8 mouse cellular contexts compared by ENCODE assay signal in the genomic region with DNA sequence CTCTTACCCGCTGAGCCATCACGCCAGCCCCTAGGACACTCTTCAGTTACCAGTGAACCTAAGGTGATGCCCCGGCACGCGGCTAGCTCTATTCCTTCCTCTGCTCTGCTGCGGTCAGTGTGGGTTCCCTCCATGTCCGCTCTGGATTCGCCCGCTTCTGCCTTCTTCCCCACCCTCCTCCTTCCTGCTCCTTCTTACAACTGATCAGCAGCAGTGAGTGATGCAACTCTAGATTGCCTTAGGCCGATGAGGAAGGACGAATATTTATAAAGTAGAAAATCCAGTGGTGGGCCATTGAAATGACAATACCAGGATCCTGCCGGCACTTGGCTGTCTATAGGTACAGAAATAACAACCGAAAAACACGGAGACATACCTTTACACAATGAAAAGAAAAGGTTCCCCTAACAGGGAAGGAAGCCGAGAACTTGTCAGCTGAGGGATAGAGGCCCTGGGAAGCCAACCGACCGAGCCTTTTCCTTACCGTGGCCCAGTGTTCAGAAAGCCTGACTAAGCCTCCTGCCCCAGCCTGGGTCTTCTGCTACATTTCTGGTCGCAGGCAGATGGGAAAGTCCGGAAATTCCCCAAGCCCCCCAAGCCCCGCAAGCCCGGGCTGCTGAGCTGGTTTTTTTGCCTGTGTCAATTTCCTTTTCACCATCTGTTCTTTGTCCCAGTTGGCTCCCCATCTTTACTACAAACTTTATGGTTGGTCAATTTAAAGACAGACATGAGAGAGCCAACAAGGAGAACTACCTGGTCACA. TPM values are rescaled to one million over a fixed set of nuclear protein-coding genes. Genes with fewer than 3 reads are reported as not detected.
A peak's percentile ranks its signal among the peaks of the same experiment; 100 is the strongest.
DNase-seq lines count a peak whose midpoint lies in the region; ATAC-seq and TF ChIP-seq lines count a peak whose summit lies in the region.

No protein-coding gene starts in this region.

- ATAC-seq in heart, embryonic 13.5 days (ENCODE audit: extremely low read depth, insufficient number of reproducible peaks, low FRiP score, low TSS enrichment): no peak
- ATAC-seq in limb, embryonic 14.5 days (ENCODE audit: low FRiP score, low read depth): no peak

- H3K4me1 ChIP-seq in MEL (ENCODE audit: control insufficient read depth in 1 of 2, insufficient read depth in 2 of 2, low read length in 2 of 2): peaks cover 9 to 42% of the 10 kb centered on the region in 2 experiments
- H3K4me1 ChIP-seq in heart, embryonic 13.5 days: peaks cover 31% of the 10 kb centered on the region
- H3K4me1 ChIP-seq in limb, embryonic 14.5 days (ENCODE audit: control insufficient read depth, insufficient read depth, low read length): peaks cover 10% of the 10 kb centered on the region; the same call in 1 of the 2 replicates

- H3K36me3 ChIP-seq in MEL (ENCODE audit: control insufficient read depth in 1 of 2, insufficient read depth in 2 of 2, low read length in 2 of 2): peaks cover 0 to 28% of the 10 kb centered on the region in 2 experiments; a peak in 2 of 4 replicates
- H3K36me3 ChIP-seq in heart, embryonic 13.5 days: no peaks in the 10 kb centered on the region
- no peaks in the 10 kb centered on the region for H3K36me3 ChIP-seq in limb, embryonic 14.5 days (ENCODE audit: control insufficient read depth, insufficient read depth, low read length)

- H3K79me2 ChIP-seq in MEL (ENCODE audit: control insufficient read depth, insufficient read depth, low read length, poor library complexity): peaks cover 3% of the 10 kb centered on the region; the same call in 1 of the 2 replicates

- peak overlapping the region; percentile 68 for H3K4me2 ChIP-seq in heart, embryonic 13.5 days
- peak overlapping the region; percentile 55 for H3K4me2 ChIP-seq in limb, embryonic 14.5 days (replicated peaks; ENCODE audit: low read depth, low read length, severe bottlenecking)

- TF ChIP-seq RAD21 in MEL (IDR thresholded peaks at IDR 0.05; ENCODE audit: low read depth, low read length): no peak

- peak overlapping the region; percentile 86 for H3K9ac ChIP-seq in MEL (ENCODE audit: control insufficient read depth, low read depth, low read length, poor library complexity, severe bottlenecking)
- peak overlapping the region; percentile 71 for H3K9ac ChIP-seq in heart, embryonic 13.5 days
- H3K9ac ChIP-seq in limb, embryonic 14.5 days (ENCODE audit: low read depth, low read length, severe bottlenecking): peak overlapping the region; percentile 44

- DNase-seq in B cell, adult 2 months: peak; percentile 43 to 47
- peak; percentile 79 for DNase-seq in MEL (ENCODE audit: low read depth, low spot score)
- no peak for DNase-seq in limb, embryonic 14.5 days (ENCODE audit: low spot score)
- peak; percentile 67 for DNase-seq in naive thymus-derived CD4-positive, alpha-beta T cell, adult 2 months (ENCODE audit: low read depth)
- no peak for DNase-seq in left cerebral cortex, postnatal 10 days (ENCODE audit: extremely low spot score in 1 of 2, low spot score in 2 of 2)
- no peak for DNase-seq in adrenal gland, postnatal 36 days
- DNase-seq in left cerebral cortex, adult 9 months (ENCODE audit: low spot score in 2 of 2): no peak

- intact Hi-C loops in left cerebral cortex, postnatal 10 days (cut with DNase I): no loop called here

- H3K9me3 ChIP-seq in MEL (replicated peaks; ENCODE audit: insufficient read depth, low read length): no peaks in the 10 kb centered on the region
- H3K9me3 ChIP-seq in heart, embryonic 13.5 days: no peaks in the 10 kb centered on the region
- no peaks in the 10 kb centered on the region for H3K9me3 ChIP-seq in limb, embryonic 14.5 days (ENCODE audit: control insufficient read depth, low read length)

- H3K27me3 ChIP-seq in MEL (ENCODE audit: control insufficient read depth in 1 of 2, insufficient read depth in 2 of 2, low read length in 2 of 2): no peaks in the 10 kb centered on the region
- no peaks in the 10 kb centered on the region for H3K27me3 ChIP-seq in heart, embryonic 13.5 days (replicated peaks)
- H3K27me3 ChIP-seq in limb, embryonic 14.5 days (ENCODE audit: control insufficient read depth, insufficient read depth, low read length): no peaks in the 10 kb centered on the region

- 70% methylated on average over 22 of the region's 22 CpGs for WGBS in heart, embryonic 13.5 days
- 70% methylated on average over 22 of the region's 22 CpGs for WGBS in limb, embryonic 14.5 days

- H3K4me3 ChIP-seq in MEL (ENCODE audit: control insufficient read depth in 1 of 2, insufficient read depth in 1 of 2, low read depth in 2 of 2, low read length in 2 of 2): peak overlapping the region; percentile 86 to 93
- peak overlapping the region; percentile 49 for H3K4me3 ChIP-seq in heart, embryonic 13.5 days
- H3K4me3 ChIP-seq in limb, embryonic 14.5 days (replicated peaks; ENCODE audit: low read length): peak overlapping the region; percentile 31

- TF ChIP-seq POLR2A in MEL (IDR thresholded peaks at IDR 0.05; ENCODE audit: control insufficient read depth in 1 of 2, insufficient read depth in 1 of 2, low read depth in 1 of 2, low read length in 2 of 2, poor library complexity in 1 of 2): 0 out of 4 replicates have a peak, but pooled peaks of 1 of the 2 experiments have one; percentile 9
- no peak for TF ChIP-seq POLR2A in limb, embryonic 14.5 days (IDR thresholded peaks at IDR 0.05; ENCODE audit: borderline replicate concordance, extremely low read depth, insufficient read depth, insufficient read length)

- TF ChIP-seq CTCF in MEL (IDR thresholded peaks at IDR 0.05 in 2 of 3, conservative IDR thresholded peaks at IDR 0.05 in 1 of 3; ENCODE audit: control insufficient read depth in 1 of 3, insufficient read depth in 1 of 3, low read depth in 2 of 3, low read length in 3 of 3, poor library complexity in 1 of 3, severe bottlenecking in 1 of 3): no peak

- TF ChIP-seq EP300 in MEL (IDR thresholded peaks at IDR 0.05; ENCODE audit: low read depth in 1 of 2, low read length in 2 of 2): no peak

- peak overlapping the region; percentile 93 for H3K27ac ChIP-seq in MEL (ENCODE audit: control insufficient read depth, low read depth, low read length)
- H3K27ac ChIP-seq in heart, embryonic 13.5 days (replicated peaks): peak overlapping the region; percentile 82
- peak overlapping the region; percentile 85 for H3K27ac ChIP-seq in limb, embryonic 14.5 days (replicated peaks; ENCODE audit: low read depth, low read length)

TF ChIP-seq in MEL, 35 proteins besides CTCF, POLR2A, EP300 and RAD21:
- TF ChIP-seq MXI1 (IDR thresholded peaks at IDR 0.05; ENCODE audit: low read depth, low read length) (peak; percentile 49; the same call in 1 of the 2 replicates), TBP (IDR thresholded peaks at IDR 0.05; ENCODE audit: low read depth, low read length) (peak; percentile 87), UBTF (IDR thresholded peaks at IDR 0.05; ENCODE audit: borderline replicate concordance, insufficient read depth, low read depth, low read length) (0 out of 2 replicates have a peak, but pooled peaks have one; percentile 44), CHD2 (IDR thresholded peaks at IDR 0.05; ENCODE audit: low read length) (no peak), POLR2AphosphoS2 (IDR thresholded peaks at IDR 0.05; ENCODE audit: low read length) (no peak), ETS1 (IDR thresholded peaks at IDR 0.05; ENCODE audit: low read depth, low read length) (peak; percentile 18; the same call in 1 of the 2 replicates), ZNF384 (IDR thresholded peaks at IDR 0.05; ENCODE audit: low read depth, low read length) (no peak), USF2 (IDR thresholded peaks at IDR 0.05; ENCODE audit: borderline replicate concordance in 1 of 2, insufficient read depth in 1 of 2, low read depth in 1 of 2, low read length in 2 of 2) (no peak), NELFE (IDR thresholded peaks at IDR 0.05; ENCODE audit: low read depth, low read length) (peak; percentile 16; the same call in 1 of the 2 replicates), TCF12 (IDR thresholded peaks at IDR 0.05; ENCODE audit: low read depth, low read length) (no peak), MEF2A (IDR thresholded peaks at IDR 0.05; ENCODE audit: extremely low read depth, insufficient replicate concordance, low read depth, low read length, poor library complexity, severe bottlenecking) (no peak)

RNA-seq across cellular contexts. Expression of gene Yy1, which starts 27.7 kb away (rescaled TPM):
- total RNA-seq in MEL (2012; rRNA removed): 34.9 and 37.1 TPM in 2 replicates
- polyA plus RNA-seq in MEL (2012; ENCODE audit: insufficient read depth in 1 of 2, insufficient read length in 2 of 2, low read depth in 1 of 2, low replicate concordance in 2 of 2, missing spikeins in 1 of 2): 10 to 100 TPM; 52.1 to 62.4 TPM
- polyA plus RNA-seq in heart, embryonic 13.5 days (2015; fragmentation: Nextera tagmentation; extraction: Ambion mirVana): 9.8 and 11.7 TPM in 2 replicates
- 32.2 and 35.4 TPM in 2 replicates for polyA plus RNA-seq in limb, embryonic 14.5 days (2012; rRNA removed)
- 22.2 and 24.0 TPM in 2 replicates for polyA plus RNA-seq in limb, embryonic 14.5 days (2014; fragmentation: Nextera tagmentation; extraction: Ambion mirVana)
- total RNA-seq in left cerebral cortex, postnatal 10 days (2021): 10 to 100 TPM; 51.3 to 53.0 TPM
- 10 to 100 TPM; 69.4 to 84.1 TPM for total RNA-seq in adrenal gland, postnatal 36 days (2021)

Comparison
In these comparisons a context has a peak if more than half of its experiments do, and no peak if none do; other contexts are left out.
1. DNase-seq: peak in B cell, adult 2 months (2 of 2), MEL (single experiment) and naive thymus-derived CD4-positive, alpha-beta T cell, adult 2 months (single experiment); none in limb, embryonic 14.5 days (single experiment), left cerebral cortex, postnatal 10 days (0 of 2), adrenal gland, postnatal 36 days (0 of 2) and left cerebral cortex, adult 9 months (0 of 2).
2. H3K4me3 ChIP-seq: peak in every context shown above with its lines; median percentile 90 in MEL; 49 in heart, embryonic 13.5 days; 31 in limb, embryonic 14.5 days.
3. Peak in every context shown above with its lines, with median percentiles within 50 percentile points of each other: H3K27ac ChIP-seq and H3K9ac ChIP-seq.